Mouse (Mus musculus) kidney, postnatal 10 days (tissue): ENCODE results near the gene Obp2a.
A peak's percentile ranks its signal among the peaks of the same experiment; 100 is the strongest.
"Not testable (repeated sequence)": the region's sequence is repeated elsewhere in the genome, so short reads cannot be mapped to it uniquely, and the experiment has no call there.

Experiments
- DNase-seq: peaks from one replicate; pipeline ENCODE4 v3.0.0; 2021; ENCODE audit warnings: mixed read lengths

The Obp2a gene

GRCm38 (mm10) chr2:25699743-25700142, at the start of gene Obp2a:
Gene Obp2a, plus strand, starts transcription at chr2:25700043.
- not testable (repeated sequence) for DNase-seq

GRCm38 (mm10) chr2:25652902-25653301, 46.9 kb upstream of the Obp2a start, which contains the start of gene Lcn8:
Gene Lcn8, plus strand, starts transcription at chr2:25653120.
- no peak for DNase-seq

- no peak for DNase-seq
Observed at GRCm38 (mm10) chr2:25654502-25654901, 45.3 kb upstream of the Obp2a start.

GRCm38 (mm10) chr2:25656691-25657090, 43.2 kb upstream of the Obp2a start:
- DNase-seq = no peak

GRCm38 (mm10) chr2:25657246-25657645, 42.6 kb upstream of the Obp2a start:
- DNase-seq = no peak

GRCm38 (mm10) chr2:25657652-25658051, 42.2 kb upstream of the Obp2a start, which contains the start of gene Lcn5:
Gene Lcn5, plus strand, starts transcription at chr2:25657952.
- no peak for DNase-seq

- no peak for DNase-seq
Observed at GRCm38 (mm10) chr2:25660279-25660678, 39.6 kb upstream of the Obp2a start.

- no peak for DNase-seq
Observed at GRCm38 (mm10) chr2:25661245-25661970, 38.4 kb upstream of the Obp2a start.

GRCm38 (mm10) chr2:25663511-25663910, 36.3 kb upstream of the Obp2a start:
- DNase-seq = peak; percentile 71

GRCm38 (mm10) chr2:25664125-25664524, 35.7 kb upstream of the Obp2a start:
- DNase-seq = no peak

GRCm38 (mm10) chr2:25666516-25666915, 33.3 kb upstream of the Obp2a start:
- DNase-seq = no peak

- DNase-seq = no peak
Observed at GRCm38 (mm10) chr2:25676486-25676885, 23.4 kb upstream of the Obp2a start, which contains the start of gene Lcn6. Gene Lcn6, plus strand, starts transcription at chr2:25676786.

- DNase-seq = no peak
Observed at GRCm38 (mm10) chr2:25679559-25679958, 20.3 kb upstream of the Obp2a start.

GRCm38 (mm10) chr2:25682426-25682825, 17.4 kb upstream of the Obp2a start, which contains the start of gene Lcn10:
Gene Lcn10, plus strand, starts transcription at chr2:25682726.
- no peak for DNase-seq

- DNase-seq = no peak
Observed at GRCm38 (mm10) chr2:25686941-25687340, 12.9 kb upstream of the Obp2a start.

GRCm38 (mm10) chr2:25694605-25695004, 5.2 kb upstream of the Obp2a start:
- peak; percentile 80 for DNase-seq

- no peak for DNase-seq
Observed at GRCm38 (mm10) chr2:25696951-25697350, 2.9 kb upstream of the Obp2a start.

GRCm38 (mm10) chr2:25698696-25699095, 1.1 kb upstream of the Obp2a start:
- no peak for DNase-seq

- DNase-seq = no peak
Observed at GRCm38 (mm10) chr2:25701001-25701400, 1.2 kb downstream of the Obp2a start.

GRCm38 (mm10) chr2:25703706-25704105, 3.9 kb downstream of the Obp2a start:
- DNase-seq = no peak

GRCm38 (mm10) chr2:25706643-25707481, 7.0 kb downstream of the Obp2a start, which contains the start of gene Bmyc:
Gene Bmyc, plus strand, starts transcription at chr2:25706739.
- DNase-seq = peak; percentile 84

GRCm38 (mm10) chr2:25708121-25708520, 8.3 kb downstream of the Obp2a start:
- DNase-seq = peak; percentile 50

GRCm38 (mm10) chr2:25709056-25709455, 9.2 kb downstream of the Obp2a start:
- not testable (repeated sequence) for DNase-seq

- not testable (repeated sequence) for DNase-seq
Observed at GRCm38 (mm10) chr2:25709791-25710190, 9.9 kb downstream of the Obp2a start.
